Mouse (Mus musculus) forebrain, embryonic 11.5 days (tissue): ENCODE results near the gene Marf1. TPM values are rescaled to one million over a fixed set of nuclear protein-coding genes. Genes with fewer than 3 reads are reported as not detected.

ENCODE experiments used
- ATAC-seq: fragments of 200-750 bp; cut with Nextera tagmentation; replicated peaks from 2 replicates; pipeline ENCODE4 v1.8.0; 2017; ENCODE audit warnings: moderate TSS enrichment; ENCODE audit not compliant: low FRiP score
- DNase-seq: peaks from one replicate; pipeline ENCODE4 v3.0.0-alpha.2; 2017; ENCODE audit warnings: low spot score
- H3K27ac ChIP-seq: fragments of 300-500 bp; sonication (generic); 2 replicates; pipeline ENCODE4 v1.5.1; 2014; ENCODE audit warnings: low read depth, low read length
- H3K27me3 ChIP-seq: fragments of 300-500 bp; sonication (generic); 2 replicates; pipeline ENCODE4 v1.6.1; 2014; ENCODE audit warnings: mild to moderate bottlenecking, low read length, mixed read lengths; ENCODE audit not compliant: control insufficient read depth, insufficient read depth
- H3K36me3 ChIP-seq: fragments of 300-500 bp; sonication (generic); 2 replicates; pipeline ENCODE4 v1.6.1; 2014; ENCODE audit warnings: mild to moderate bottlenecking, low read length, moderate library complexity, mixed read lengths; ENCODE audit not compliant: control insufficient read depth, insufficient read depth
- H3K4me1 ChIP-seq: fragments of 300-500 bp; sonication (generic); replicated peaks from 2 replicates; pipeline ENCODE4 v1.6.1; 2014; ENCODE audit warnings: low read length, mixed read lengths; ENCODE audit not compliant: control insufficient read depth, insufficient read depth
- H3K4me2 ChIP-seq: fragments of 300-500 bp; sonication (generic); 2 replicates; pipeline ENCODE4 v1.6.1; 2014; ENCODE audit warnings: low read depth, mild to moderate bottlenecking, low read length, moderate library complexity, mixed read lengths; ENCODE audit not compliant: severe bottlenecking
- H3K4me3 ChIP-seq: fragments of 300-500 bp; sonication (generic); 2 replicates; pipeline ENCODE4 v1.5.1; 2014; ENCODE audit warnings: low read depth, low read length
- H3K9ac ChIP-seq: fragments of 300-500 bp; sonication (generic); 2 replicates; pipeline ENCODE4 v1.6.1; 2014; ENCODE audit warnings: low read length
- H3K9me3 ChIP-seq: fragments of 300-500 bp; sonication (generic); 2 replicates; pipeline ENCODE4 v1.6.1; 2016; ENCODE audit warnings: low read length, mixed read lengths; ENCODE audit not compliant: control insufficient read depth
- WGBS: fragments of 180-500 bp; shearing (Covaris S2); extraction: QIAGEN DNeasy Blood & Tissue Kit; methylation state at CpG from one replicate; pipeline ENCODE4 v1.1.7; 2014; 5-methylcytosine and 5-hydroxymethylcytosine counted together
- polyA plus RNA-seq: library from polyadenylated mRNA; unstranded; fragments of >200 nt; fragmentation: Nextera tagmentation; extraction: Ambion mirVana; gene quantifications from 2 replicates; pipeline ENCODE4 v1.2.1, GENCODE M21; 2014

Gene Marf1
- polyA plus RNA-seq, 1 experiment from 2014 or later, result 16.0 TPM

DNA sequence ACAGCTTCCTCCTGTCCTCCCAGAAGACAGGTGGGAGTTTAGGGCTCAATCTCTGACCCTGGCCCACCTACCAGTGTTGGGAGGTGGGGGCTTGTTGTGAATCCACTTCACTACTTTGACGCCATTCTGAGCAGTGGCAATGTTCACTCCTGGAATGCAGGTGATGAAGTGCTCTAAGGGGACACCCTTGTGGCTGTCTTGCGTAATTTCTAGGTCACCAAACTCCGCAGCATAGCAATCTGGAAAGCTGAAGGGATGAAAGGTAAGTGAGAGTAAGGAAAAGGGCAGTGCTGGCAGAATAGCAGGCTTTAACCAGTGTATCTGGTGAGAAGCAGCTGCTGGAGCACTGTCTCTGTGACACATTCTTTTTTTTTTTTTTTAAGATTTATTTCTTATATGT lies 31.8 kb downstream of the Marf1 start:
- 88% methylated on average over 3 of the region's 3 CpGs for WGBS
- H3K27ac ChIP-seq, result no peak overlapping the region
- H3K4me2 ChIP-seq, result no peak overlapping the region
- no peak overlapping the region for H3K9ac ChIP-seq
- H3K27me3 ChIP-seq, result no peaks in the 10 kb centered on the region
- no peak for DNase-seq
- no peaks in the 10 kb centered on the region for H3K4me1 ChIP-seq
- ATAC-seq, result no peak
- H3K4me3 ChIP-seq, result no peak overlapping the region
- peaks cover 6% of the 10 kb centered on the region; the same call in 1 of the 2 replicates for H3K36me3 ChIP-seq
- no peaks in the 10 kb centered on the region for H3K9me3 ChIP-seq

DNA sequence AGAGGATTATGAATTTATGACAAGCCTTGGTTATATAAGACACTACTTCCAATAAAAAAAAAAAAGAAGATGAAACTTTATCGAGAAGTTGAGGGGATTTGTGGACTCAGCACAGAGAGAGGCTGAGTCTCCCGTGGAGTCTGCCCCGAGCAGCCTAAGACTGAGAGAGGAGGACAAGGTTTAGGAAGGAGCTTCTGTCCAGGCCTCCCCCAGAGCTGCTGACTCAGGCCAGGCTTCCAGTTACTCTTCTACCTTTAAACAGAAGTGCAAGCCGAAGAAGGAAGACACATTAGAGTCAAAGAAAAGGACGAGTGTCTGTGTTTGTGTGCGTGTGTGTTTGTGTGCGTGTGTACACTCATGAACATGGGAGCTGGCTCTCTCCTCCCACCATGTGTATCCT lies 32.4 kb downstream of the Marf1 start:
- H3K36me3 ChIP-seq, result peaks cover 4% of the 10 kb centered on the region; the same call in 1 of the 2 replicates

DNA sequence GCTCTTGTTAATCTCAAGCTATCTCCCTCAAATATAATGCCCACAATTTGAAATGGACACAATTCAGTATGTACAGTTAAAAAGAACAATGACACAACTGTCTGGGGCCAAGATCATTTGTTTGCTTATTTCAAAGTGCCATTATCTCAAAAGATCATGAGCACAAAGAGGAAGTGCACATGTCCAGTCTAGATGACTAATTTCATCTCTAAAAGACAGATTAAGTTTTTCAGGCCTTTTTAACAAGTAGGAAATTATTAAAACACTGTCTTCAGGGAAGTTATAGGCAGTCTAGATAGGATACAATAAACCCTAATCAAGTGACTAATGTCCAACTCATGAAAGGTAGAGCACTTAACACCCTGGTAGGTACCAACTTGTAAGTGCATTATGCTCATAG lies 34.2 kb downstream of the Marf1 start:
- no peaks in the 10 kb centered on the region; the same call in 1 of the 2 replicates for H3K36me3 ChIP-seq
- DNase-seq, result no peak

More for the DNA sequence above, 32.4 kb downstream of the Marf1 start:
- Histone ChIP-seq H3K4me1 (no peaks in the 10 kb centered on the region), H3K4me2 (no peak overlapping the region), H3K27ac (no peak overlapping the region), H3K9ac (no peak overlapping the region), H3K4me3 (no peak overlapping the region), H3K9me3 (no peaks in the 10 kb centered on the region), H3K27me3 (no peaks in the 10 kb centered on the region)
- WGBS, result 94% methylated on average over 7 of the region's 7 CpGs
- DNase-seq (no peak), ATAC-seq (no peak)

DNA sequence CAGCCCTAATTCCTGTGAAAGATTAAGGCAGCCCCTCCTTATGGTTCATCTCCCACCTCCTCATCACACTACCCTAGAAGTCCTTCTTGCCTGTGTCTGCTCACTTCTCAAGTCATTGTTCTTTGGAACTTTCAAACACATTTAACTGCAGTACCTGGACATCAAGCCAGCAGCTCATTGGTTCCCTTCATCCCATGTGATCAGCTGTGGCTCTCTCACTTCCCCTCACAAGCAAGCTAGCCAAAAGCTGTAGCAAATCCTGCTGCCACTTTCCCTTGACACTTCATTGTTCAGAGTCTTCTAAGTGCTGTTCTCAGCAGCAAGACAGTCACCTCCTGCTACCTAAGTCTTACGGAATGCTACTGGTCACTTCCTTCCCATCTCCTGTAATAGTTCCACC lies 37.9 kb downstream of the Marf1 start:
- WGBS, result 90% methylated on average over 1 of the region's 1 CpGs
- no peaks in the 10 kb centered on the region; the same call in 1 of the 2 replicates for H3K36me3 ChIP-seq
- H3K4me1 ChIP-seq, result no peaks in the 10 kb centered on the region
- no peaks in the 10 kb centered on the region for H3K9me3 ChIP-seq
- H3K9ac ChIP-seq, result no peak overlapping the region
- DNase-seq (no peak), ATAC-seq (no peak)
- no peak overlapping the region for H3K27ac ChIP-seq
- no peak overlapping the region for H3K4me3 ChIP-seq
- no peak overlapping the region for H3K4me2 ChIP-seq
- H3K27me3 ChIP-seq, result no peaks in the 10 kb centered on the region

More for the DNA sequence above, 34.2 kb downstream of the Marf1 start:
- ATAC-seq, result no peak
- no peak overlapping the region for H3K4me2 ChIP-seq
- no peaks in the 10 kb centered on the region for H3K27me3 ChIP-seq
- no peaks in the 10 kb centered on the region for H3K9me3 ChIP-seq
- H3K9ac ChIP-seq, result no peak overlapping the region
- H3K27ac ChIP-seq, result no peak overlapping the region
- H3K4me3 ChIP-seq, result no peak overlapping the region
- no peaks in the 10 kb centered on the region for H3K4me1 ChIP-seq

DNA sequence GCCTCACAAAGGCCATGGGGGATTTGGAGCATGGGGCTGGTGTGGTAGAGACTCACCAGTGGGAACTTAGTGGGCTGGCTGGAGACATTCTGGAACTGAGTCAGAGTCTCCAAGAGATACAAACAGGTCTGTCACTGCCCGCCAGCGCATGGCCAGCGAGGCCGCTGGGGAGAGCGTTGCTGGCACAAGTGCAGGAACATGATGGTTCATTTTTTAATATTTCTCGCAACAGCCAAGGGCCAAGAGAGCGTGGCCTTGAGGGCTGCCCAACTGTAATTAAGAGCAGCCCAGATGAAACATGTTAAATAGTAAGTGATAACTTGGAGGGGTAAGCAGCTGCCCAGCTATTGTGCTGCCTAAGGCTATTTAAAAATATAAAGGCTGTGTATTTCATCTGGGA lies 38.4 kb downstream of the Marf1 start:
- Histone ChIP-seq H3K4me1 (no peaks in the 10 kb centered on the region), H3K4me3 (no peak overlapping the region), H3K9me3 (no peaks in the 10 kb centered on the region), H3K4me2 (no peak overlapping the region), H3K27ac (no peak overlapping the region), H3K36me3 (no peaks in the 10 kb centered on the region; the same call in 1 of the 2 replicates), H3K9ac (no peak overlapping the region), H3K27me3 (no peaks in the 10 kb centered on the region)
- DNase-seq (no peak), ATAC-seq (no peak)
- 97% methylated on average over 7 of the region's 7 CpGs for WGBS

DNA sequence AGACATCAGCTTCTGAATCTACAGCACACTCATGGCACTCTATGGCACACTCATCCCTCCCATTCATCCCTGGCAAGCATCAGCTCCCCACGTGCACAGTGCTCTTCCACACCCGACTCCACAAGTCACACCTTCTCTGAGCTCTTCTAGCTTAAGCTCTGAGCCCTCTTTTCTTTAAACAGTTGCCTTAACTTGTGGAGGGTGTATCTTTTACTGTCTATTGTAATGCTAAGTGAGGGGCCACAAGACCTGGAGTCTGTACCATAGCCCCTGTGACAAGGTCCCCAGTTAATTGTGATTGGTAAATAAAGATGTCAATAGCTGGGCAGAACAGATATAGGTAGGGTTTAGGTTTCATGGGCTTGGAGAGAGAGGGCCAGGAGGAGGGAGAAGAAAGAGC lies 39.2 kb downstream of the Marf1 start:
- no peak overlapping the region for H3K4me2 ChIP-seq
- WGBS, result 87% methylated on average over 2 of the region's 2 CpGs
- no peaks in the 10 kb centered on the region for H3K9me3 ChIP-seq
- DNase-seq (no peak), ATAC-seq (no peak)
- no peak overlapping the region for H3K9ac ChIP-seq
- H3K36me3 ChIP-seq, result no peaks in the 10 kb centered on the region; the same call in 1 of the 2 replicates
- no peak overlapping the region for H3K27ac ChIP-seq
- no peaks in the 10 kb centered on the region for H3K27me3 ChIP-seq
- H3K4me1 ChIP-seq, result no peaks in the 10 kb centered on the region
- no peak overlapping the region for H3K4me3 ChIP-seq

DNA sequence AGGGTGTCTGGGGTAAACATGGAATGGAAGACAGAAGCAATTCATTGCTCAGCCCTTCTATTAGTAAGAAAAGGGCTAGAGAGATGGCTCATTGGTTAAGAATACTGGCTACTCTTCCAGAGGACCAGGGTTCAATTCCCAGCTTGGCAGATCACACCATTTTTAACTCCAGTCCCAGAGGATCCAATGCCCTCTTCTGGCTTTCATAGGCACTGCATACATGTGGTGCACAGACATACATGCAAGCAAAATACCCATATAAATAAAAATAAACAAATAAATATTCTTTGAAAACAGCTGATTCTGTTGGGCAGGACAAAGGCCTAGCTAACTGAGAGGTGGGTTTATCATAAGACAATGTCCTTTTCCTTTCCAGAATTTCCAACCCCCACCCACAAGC lies 40.6 kb downstream of the Marf1 start:
- H3K9me3 ChIP-seq, result no peaks in the 10 kb centered on the region
- H3K4me3 ChIP-seq, result no peak overlapping the region
- H3K27me3 ChIP-seq, result no peaks in the 10 kb centered on the region
- H3K4me2 ChIP-seq, result no peak overlapping the region
- DNase-seq (no peak), ATAC-seq (no peak)
- H3K27ac ChIP-seq, result no peak overlapping the region
- H3K4me1 ChIP-seq, result no peaks in the 10 kb centered on the region
- H3K36me3 ChIP-seq, result no peaks in the 10 kb centered on the region; the same call in 1 of the 2 replicates
- no peak overlapping the region for H3K9ac ChIP-seq

DNA sequence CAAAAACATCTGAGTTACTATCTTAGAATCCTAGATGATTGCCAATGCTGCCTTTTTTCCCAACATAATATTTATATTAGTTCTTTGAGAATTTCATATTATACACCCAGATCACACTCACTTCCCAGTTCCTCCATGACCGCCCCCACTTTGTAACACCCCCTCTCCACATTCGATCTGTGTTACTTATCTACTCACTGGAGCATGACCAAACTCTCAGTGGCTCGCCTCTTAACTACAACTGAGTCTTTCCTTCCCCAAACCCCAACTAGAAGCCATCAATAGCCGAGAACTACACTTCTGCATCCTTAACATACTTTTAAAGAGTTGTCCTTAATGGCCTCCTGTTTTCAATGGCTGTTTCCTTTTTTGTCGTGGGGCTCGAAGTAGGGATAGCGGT lies 41.6 kb downstream of the Marf1 start:
- Histone ChIP-seq H3K27ac (no peak overlapping the region), H3K9me3 (no peaks in the 10 kb centered on the region), H3K4me2 (no peak overlapping the region), H3K4me3 (no peak overlapping the region), H3K27me3 (no peaks in the 10 kb centered on the region), H3K36me3 (no peaks in the 10 kb centered on the region; the same call in 1 of the 2 replicates), H3K9ac (no peak overlapping the region), H3K4me1 (no peaks in the 10 kb centered on the region)
- ATAC-seq (no peak), DNase-seq (no peak)
- 93% methylated on average over 7 of the region's 7 CpGs for WGBS

DNA sequence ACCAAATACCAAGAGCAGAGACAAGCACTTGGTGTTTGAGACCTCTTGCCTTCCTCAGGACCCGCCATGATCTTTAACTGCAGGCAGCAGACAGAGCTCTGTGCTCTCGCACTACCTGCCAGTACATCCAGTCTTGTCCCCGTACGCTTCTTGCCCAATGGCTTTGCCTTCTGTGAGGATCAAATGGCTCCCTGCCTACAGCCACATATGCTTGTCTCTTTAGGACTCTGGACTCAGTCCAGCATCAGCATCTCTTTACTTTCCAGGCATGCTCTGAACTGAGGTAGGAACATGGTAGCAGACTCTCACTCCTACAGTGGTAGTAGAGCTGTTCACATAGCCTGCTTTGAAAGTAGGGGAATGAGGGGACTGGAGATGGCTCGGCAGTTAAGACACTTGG lies 42.2 kb downstream of the Marf1 start:
- Histone ChIP-seq H3K36me3 (no peaks in the 10 kb centered on the region; the same call in 1 of the 2 replicates), H3K4me1 (no peaks in the 10 kb centered on the region), H3K9ac (no peak overlapping the region), H3K27me3 (no peaks in the 10 kb centered on the region), H3K9me3 (no peaks in the 10 kb centered on the region), H3K4me2 (no peak overlapping the region), H3K27ac (no peak overlapping the region), H3K4me3 (no peak overlapping the region)
- ATAC-seq (no peak), DNase-seq (no peak)
- 93% methylated on average over 5 of the region's 5 CpGs for WGBS
